Mouse (Mus musculus) stomach, embryonic 16.5 days (tissue): ENCODE results near the gene Ccdc148. TPM values are rescaled to one million over a fixed set of nuclear protein-coding genes. Genes with fewer than 3 reads are reported as not detected.

Source experiments
- ATAC-seq: fragments of 200-750 bp; cut with Nextera tagmentation; 2 replicates; pipeline ENCODE4 v1.8.0; 2017; ENCODE audit warnings: moderate number of reproducible peaks, moderate TSS enrichment; ENCODE audit not compliant: insufficient read depth, low FRiP score
- H3K27ac ChIP-seq: fragments of 300-500 bp; sonication (generic); 2 replicates; pipeline ENCODE4 v1.5.1; 2014; ENCODE audit warnings: low read length
- H3K27me3 ChIP-seq: fragments of 300-500 bp; sonication (generic); 2 replicates; pipeline ENCODE4 v1.6.1; 2014; ENCODE audit warnings: low read length, control low read depth, mixed read lengths; ENCODE audit not compliant: control insufficient read depth, insufficient read depth
- H3K36me3 ChIP-seq: fragments of 300-500 bp; sonication (generic); 2 replicates; pipeline ENCODE4 v1.6.1; 2014; ENCODE audit warnings: low read length; ENCODE audit not compliant: control insufficient read depth, insufficient read depth
- H3K4me1 ChIP-seq: fragments of 300-500 bp; sonication (generic); 2 replicates; pipeline ENCODE4 v1.6.1; 2014; ENCODE audit warnings: low read length, control low read depth, mixed read lengths; ENCODE audit not compliant: control insufficient read depth, insufficient read depth
- H3K4me2 ChIP-seq: fragments of 300-500 bp; sonication (generic); 2 replicates; pipeline ENCODE4 v1.6.1; 2014; ENCODE audit warnings: low read depth, low read length, mixed read lengths
- H3K4me3 ChIP-seq: fragments of 300-500 bp; sonication (generic); replicated peaks from 2 replicates; pipeline ENCODE4 v1.5.1; 2014; ENCODE audit warnings: mild to moderate bottlenecking, low read length
- H3K9ac ChIP-seq: fragments of 300-500 bp; sonication (generic); 2 replicates; pipeline ENCODE4 v1.6.1; 2014; ENCODE audit warnings: low read length
- H3K9me3 ChIP-seq: fragments of 300-500 bp; sonication (generic); replicated peaks from 2 replicates; pipeline ENCODE4 v1.6.1; 2016; ENCODE audit warnings: low read length, control low read depth; ENCODE audit not compliant: control insufficient read depth
- WGBS: fragments of 180-500 bp; shearing (Covaris S2); extraction: QIAGEN DNeasy Blood & Tissue Kit; methylation state at CpG from one replicate; pipeline ENCODE4 v1.1.7; 2014; 5-methylcytosine and 5-hydroxymethylcytosine counted together
- polyA plus RNA-seq: library from polyadenylated mRNA; unstranded; fragments of >200 nt; fragmentation: Nextera tagmentation; extraction: Ambion mirVana; gene quantifications from 2 replicates; pipeline ENCODE4 v1.2.1, GENCODE M21; 2015

Ccdc148 gene
- polyA plus RNA-seq, 1 experiment from 2014 or later: 0.93 TPM

- ATAC-seq: no peak
- Histone ChIP-seq H3K9me3 (no peaks in the 10 kb centered on the region), H3K27me3 (no peaks in the 10 kb centered on the region), H3K9ac (no peak overlapping the region), H3K4me3 (no peak overlapping the region), H3K4me1 (no peaks in the 10 kb centered on the region), H3K27ac (no peak overlapping the region), H3K36me3 (no peaks in the 10 kb centered on the region), H3K4me2 (no peak overlapping the region)
- 81% methylated on average over 7 of the region's 7 CpGs for WGBS
These were observed 211.7 kb downstream of the Ccdc148 start for GRCm38 (mm10) chr2:58948796-58949195.

GRCm38 (mm10) chr2:58941361-58941760, 219.1 kb downstream of the Ccdc148 start:
- Histone ChIP-seq H3K9me3 (no peaks in the 10 kb centered on the region), H3K27me3 (no peaks in the 10 kb centered on the region), H3K4me2 (no peak overlapping the region), H3K9ac (no peak overlapping the region), H3K36me3 (no peaks in the 10 kb centered on the region), H3K4me1 (no peaks in the 10 kb centered on the region), H3K4me3 (no peak overlapping the region), H3K27ac (no peak overlapping the region)
- no peak for ATAC-seq
- 69% methylated on average over 4 of the region's 4 CpGs for WGBS

GRCm38 (mm10) chr2:58925551-58925950, 234.9 kb downstream of the Ccdc148 start:
- Histone ChIP-seq H3K9me3 (no peaks in the 10 kb centered on the region; the same call in 1 of the 2 replicates), H3K4me2 (no peak overlapping the region), H3K4me1 (no peaks in the 10 kb centered on the region), H3K27me3 (no peaks in the 10 kb centered on the region), H3K9ac (no peak overlapping the region), H3K4me3 (no peak overlapping the region), H3K36me3 (no peaks in the 10 kb centered on the region), H3K27ac (no peak overlapping the region)
- ATAC-seq: no peak
- 92% methylated on average over 2 of the region's 2 CpGs for WGBS

- 70% methylated on average over 4 of the region's 4 CpGs for WGBS
- Histone ChIP-seq H3K4me1 (no peaks in the 10 kb centered on the region), H3K4me2 (no peak overlapping the region), H3K9me3 (no peaks in the 10 kb centered on the region), H3K9ac (no peak overlapping the region), H3K27me3 (no peaks in the 10 kb centered on the region), H3K36me3 (no peaks in the 10 kb centered on the region), H3K4me3 (no peak overlapping the region), H3K27ac (no peak overlapping the region)
- ATAC-seq: no peak
These were observed 242.1 kb downstream of the Ccdc148 start for GRCm38 (mm10) chr2:58918351-58918750.

- Histone ChIP-seq H3K9ac (no peak overlapping the region), H3K4me3 (no peak overlapping the region), H3K27me3 (no peaks in the 10 kb centered on the region), H3K4me2 (no peak overlapping the region), H3K4me1 (no peaks in the 10 kb centered on the region), H3K36me3 (no peaks in the 10 kb centered on the region), H3K9me3 (no peaks in the 10 kb centered on the region), H3K27ac (no peak overlapping the region)
- no peak for ATAC-seq
- WGBS: 93% methylated on average over 9 of the region's 9 CpGs
These were observed 248.1 kb downstream of the Ccdc148 start for GRCm38 (mm10) chr2:58912339-58912738.

GRCm38 (mm10) chr2:58906814-58907516, 253.5 kb downstream of the Ccdc148 start:
- Histone ChIP-seq H3K4me1 (no peaks in the 10 kb centered on the region), H3K27ac (no peak overlapping the region), H3K9me3 (no peaks in the 10 kb centered on the region), H3K4me2 (no peak overlapping the region; the same call in 1 of the 2 replicates), H3K4me3 (no peak overlapping the region), H3K27me3 (no peaks in the 10 kb centered on the region), H3K36me3 (no peaks in the 10 kb centered on the region), H3K9ac (no peak overlapping the region)
- ATAC-seq: no peak
- WGBS: 29% methylated on average over 14 of the region's 14 CpGs

GRCm38 (mm10) chr2:58905057-58905456, 255.4 kb downstream of the Ccdc148 start:
- Histone ChIP-seq H3K27ac (no peak overlapping the region), H3K9me3 (no peaks in the 10 kb centered on the region), H3K27me3 (no peaks in the 10 kb centered on the region), H3K4me1 (no peaks in the 10 kb centered on the region), H3K4me2 (no peak overlapping the region), H3K9ac (no peak overlapping the region), H3K36me3 (no peaks in the 10 kb centered on the region), H3K4me3 (no peak overlapping the region)
- 67% methylated on average over 4 of the region's 4 CpGs for WGBS
- ATAC-seq: no peak

- Histone ChIP-seq H3K9ac (no peak overlapping the region), H3K4me1 (no peaks in the 10 kb centered on the region), H3K27ac (no peak overlapping the region), H3K9me3 (no peaks in the 10 kb centered on the region), H3K4me2 (no peak overlapping the region), H3K27me3 (no peaks in the 10 kb centered on the region), H3K4me3 (no peak overlapping the region), H3K36me3 (no peaks in the 10 kb centered on the region)
- 36% methylated on average over 3 of the region's 3 CpGs for WGBS
- no peak for ATAC-seq
These were observed 280.6 kb downstream of the Ccdc148 start for GRCm38 (mm10) chr2:58879876-58880275.

- Histone ChIP-seq H3K27me3 (no peaks in the 10 kb centered on the region), H3K4me1 (no peaks in the 10 kb centered on the region), H3K4me2 (no peak within 1 kb of the TSS), H3K9ac (no peak within 1 kb of the TSS), H3K4me3 (no peak within 1 kb of the TSS), H3K36me3 (no peaks in the 10 kb centered on the region), H3K9me3 (no peaks in the 10 kb centered on the region), H3K27ac (no peak within 1 kb of the TSS)
- ATAC-seq: no peak
- 87% methylated on average over 5 of the region's 5 CpGs for WGBS
These were observed 301.3 kb downstream of the Ccdc148 start, which contains the start of gene Gm11099 for GRCm38 (mm10) chr2:58859134-58859533. Gene Gm11099 (plus strand): TSS chr2:58859434.
